Mouse (Mus musculus) urinary bladder, adult 18-20 months (tissue): Measurements from ENCODE around the gene Gabbr1.

Experiments
- DNase-seq, 2 experiments: peaks; one replicate each; pipeline ENCODE4 v3.0.0; 2022; ENCODE audit warnings: low spot score in 2 of 2, mixed read lengths in 2 of 2

Gene Gabbr1

DNA sequence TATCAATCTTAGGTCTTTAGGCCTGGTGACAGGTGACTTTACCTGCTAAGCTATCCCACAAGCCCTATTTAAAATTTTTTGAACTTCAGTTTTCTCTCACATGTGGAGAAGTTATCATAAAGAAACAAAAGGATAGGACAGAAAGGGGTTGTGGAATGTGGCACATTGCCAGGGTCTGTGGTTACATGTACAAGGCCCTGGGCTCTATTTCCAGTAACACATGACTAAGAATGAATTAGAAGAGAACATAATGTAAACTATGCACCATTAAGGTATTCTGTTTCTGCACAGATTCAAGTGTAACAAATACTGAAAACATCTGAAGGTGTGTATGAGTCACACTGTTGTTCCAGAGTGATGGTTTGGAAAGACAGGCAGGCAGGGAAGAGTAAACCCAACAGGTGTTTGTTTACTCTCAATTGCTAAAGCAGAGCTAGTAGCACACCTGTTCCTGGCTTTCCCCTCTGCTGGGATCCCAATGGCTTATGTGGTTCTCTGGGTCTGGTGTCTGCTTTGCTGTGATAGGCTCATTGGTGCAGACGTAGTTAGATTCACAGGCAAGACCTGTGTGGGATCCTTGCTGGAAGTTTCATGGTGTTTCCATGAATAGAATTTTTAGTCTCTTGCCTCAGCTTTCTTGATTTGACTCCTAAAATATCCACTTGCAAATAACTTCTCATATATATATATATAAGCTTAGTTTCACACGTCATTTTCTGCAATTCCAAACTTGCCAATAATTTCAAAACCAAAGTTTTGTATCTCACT, 6.5 kb upstream of the Gabbr1 start:
- no peak for DNase-seq

DNA sequence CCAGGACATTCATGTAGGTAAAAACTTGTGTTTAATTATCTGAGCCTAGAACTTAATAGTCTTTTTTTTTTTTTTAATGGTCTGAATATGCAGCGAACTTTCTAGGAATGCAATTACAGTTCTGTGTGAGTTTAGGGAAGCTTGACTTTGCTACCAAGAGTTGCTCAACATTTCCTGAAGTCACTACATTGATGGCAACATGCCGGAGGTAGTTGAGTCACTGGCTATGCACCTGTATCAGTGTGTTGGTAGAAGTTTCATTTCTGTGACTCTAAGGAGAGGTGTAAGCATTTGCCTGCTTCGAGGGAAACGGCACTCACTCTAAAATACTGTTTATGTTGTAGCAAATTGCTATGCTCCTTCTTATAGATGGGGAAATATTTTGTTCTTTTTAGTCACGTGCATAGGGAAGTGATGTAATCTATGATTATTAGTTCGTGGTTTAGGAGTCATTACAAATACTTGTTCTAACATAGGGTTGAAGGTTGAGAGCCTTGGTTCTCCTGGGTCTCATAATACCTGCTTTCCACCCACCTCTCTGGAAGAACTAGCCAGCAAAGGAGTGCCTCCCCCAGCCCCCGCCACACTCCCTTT, 1.0 kb upstream of the Gabbr1 start:
- DNase-seq = no peak

DNA sequence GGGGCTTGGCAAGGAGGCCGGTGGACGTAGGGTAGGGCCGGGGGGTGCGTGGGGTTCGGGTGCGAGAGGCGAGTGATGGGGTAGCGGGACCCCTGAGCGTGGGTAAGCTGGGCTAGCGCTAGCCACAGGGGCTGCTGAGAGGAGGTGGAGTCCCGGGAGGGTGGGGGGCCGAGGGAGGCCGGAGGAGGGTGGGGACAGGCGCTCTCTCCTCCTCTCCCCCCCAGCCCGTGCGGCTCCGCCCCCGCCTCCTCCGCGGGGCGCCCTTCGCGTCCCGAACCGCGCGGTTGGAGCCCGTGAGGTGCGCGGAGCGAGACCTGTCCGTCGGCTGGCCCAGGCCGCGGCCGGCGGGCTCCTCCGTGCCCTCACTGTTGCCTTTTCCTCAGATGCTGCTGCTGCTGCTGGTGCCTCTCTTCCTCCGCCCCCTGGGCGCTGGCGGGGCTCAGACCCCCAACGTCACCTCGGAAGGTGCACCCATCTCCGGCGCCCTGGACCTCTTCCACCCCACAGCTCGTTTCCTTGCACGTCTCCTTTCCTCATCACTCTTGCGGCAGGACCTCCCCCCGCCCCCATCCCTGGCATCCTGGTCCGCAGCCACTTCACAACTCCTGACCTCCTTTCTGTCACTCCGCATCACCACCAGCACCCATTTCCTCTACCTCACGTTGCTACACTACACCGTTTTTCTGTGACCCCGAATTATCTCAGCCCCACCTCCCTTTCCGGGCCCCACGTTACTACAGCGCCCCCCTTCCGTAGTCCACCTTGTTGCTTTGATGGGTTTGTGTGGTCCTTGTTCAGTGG, 746 bp downstream of the Gabbr1 start:
- DNase-seq = peak; percentile 31 to 42

DNA sequence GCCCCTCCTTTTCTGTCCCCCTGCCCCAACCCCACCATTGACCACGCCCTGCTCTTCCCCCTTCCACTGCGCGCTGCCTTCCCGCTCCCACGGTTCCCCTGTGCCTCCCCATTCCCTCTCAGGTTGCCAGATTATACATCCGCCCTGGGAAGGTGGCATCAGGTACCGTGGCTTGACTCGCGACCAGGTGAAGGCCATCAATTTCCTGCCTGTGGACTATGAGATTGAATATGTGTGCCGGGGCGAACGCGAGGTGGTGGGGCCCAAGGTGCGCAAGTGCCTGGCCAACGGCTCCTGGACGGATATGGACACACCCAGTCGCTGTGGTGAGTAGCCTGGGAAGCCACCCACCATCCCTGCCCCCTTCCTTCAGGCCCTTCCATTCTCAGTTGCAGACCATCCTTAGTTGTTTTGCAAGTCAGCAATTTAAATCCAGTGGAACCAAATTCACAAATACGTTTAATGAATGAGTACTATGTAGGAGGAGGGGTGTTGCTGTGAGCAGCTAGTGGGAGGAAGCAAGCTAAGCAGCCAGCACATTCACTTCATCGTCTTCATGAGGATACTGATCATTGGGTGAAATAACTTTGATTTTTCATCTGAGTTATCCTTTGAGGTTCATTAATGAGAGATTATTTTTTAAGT, 1.7 kb downstream of the Gabbr1 start:
- DNase-seq = no peak

DNA sequence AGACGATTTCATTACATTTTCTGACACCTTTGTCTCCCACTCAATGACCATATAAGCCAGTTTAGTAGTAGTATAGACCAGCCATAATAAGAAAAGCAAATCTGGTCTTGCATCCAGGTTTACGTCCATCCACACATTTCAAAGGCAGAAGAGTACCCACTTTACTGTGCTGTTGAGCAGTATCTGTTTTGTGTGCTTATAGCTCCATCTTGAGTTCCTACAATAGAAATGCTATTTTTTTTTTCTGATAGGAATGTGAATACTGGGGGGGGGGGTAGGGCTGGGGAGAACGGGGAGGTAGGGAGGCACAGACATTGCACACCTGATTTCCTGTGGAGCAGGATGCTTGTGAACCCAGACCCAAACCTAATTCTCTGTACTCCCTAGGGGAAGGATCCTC, 2.2 kb downstream of the Gabbr1 start:
- no peak for DNase-seq

DNA sequence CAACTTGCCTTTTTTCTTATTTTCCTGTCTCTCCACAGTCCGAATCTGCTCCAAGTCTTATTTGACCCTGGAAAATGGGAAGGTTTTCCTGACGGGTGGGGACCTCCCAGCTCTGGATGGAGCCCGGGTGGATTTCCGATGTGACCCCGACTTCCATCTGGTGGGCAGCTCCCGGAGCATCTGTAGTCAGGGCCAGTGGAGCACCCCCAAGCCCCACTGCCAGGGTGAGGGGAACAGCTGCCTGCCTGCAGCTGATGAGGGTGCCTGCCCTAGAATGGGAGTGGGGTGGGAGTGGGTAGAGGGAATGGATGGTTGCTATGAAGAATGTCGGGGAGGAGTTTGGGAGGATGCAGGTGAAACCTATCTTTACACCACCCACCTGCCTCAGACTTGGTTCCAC, 2.6 kb downstream of the Gabbr1 start:
- no peak for DNase-seq

DNA sequence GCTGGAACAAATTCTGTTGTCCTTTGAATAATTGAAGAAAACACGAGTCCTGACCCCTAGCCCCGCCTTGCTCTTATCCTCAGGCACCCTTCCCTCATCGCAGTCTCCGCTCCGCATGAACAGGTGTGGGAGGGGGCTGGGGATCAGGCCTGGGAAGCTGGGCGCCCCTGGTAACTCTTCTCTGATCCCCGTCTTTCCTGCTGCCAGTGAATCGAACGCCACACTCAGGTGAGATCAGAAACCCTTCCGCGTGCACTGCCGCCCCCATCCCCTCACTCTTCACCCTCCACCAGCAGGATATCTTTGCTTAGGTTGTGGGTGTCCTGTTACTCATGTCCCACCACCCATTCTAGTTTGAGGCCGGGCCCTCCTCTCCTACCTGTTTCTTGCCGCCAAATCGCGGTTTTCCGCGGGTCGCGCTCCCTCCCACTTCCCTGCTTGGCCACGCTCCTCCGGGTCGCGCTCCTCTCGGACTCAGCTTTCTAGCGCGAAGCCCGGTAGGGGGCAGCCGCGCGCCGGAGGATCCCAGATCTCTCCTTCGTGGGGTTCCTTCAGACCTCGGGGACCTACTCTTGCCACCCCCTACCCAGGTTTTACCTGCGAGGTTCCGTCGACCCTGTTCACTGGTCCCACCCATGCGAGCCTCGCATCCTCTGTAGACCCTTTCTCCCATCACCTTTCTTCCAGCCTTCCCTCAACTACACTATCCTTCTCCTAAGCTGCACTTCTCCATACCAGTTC, 4.0 kb downstream of the Gabbr1 start:
- DNase-seq = peak; percentile 31 to 77

DNA sequence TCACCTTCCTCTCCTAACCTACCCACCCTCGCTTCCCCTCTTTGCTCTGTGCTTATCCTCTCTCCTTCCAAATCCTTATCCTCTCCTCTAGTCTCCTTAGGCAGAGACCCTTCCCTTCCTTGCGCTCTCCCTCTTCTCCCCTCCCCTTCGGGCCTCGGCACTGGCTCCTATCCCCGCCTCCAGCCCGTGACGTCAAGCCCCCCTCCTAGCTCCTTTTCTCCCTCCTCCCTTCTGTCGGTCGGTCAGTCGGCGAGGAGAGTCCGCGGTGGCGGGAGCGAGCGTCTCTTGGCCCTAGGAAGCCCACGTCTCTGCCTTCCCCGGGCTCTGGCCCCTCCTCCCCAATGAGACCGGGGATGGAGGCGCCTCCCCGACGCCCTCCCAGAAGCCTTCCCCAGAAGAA, 4.6 kb downstream of the Gabbr1 start:
- DNase-seq = peak; percentile 51 to 70

DNA sequence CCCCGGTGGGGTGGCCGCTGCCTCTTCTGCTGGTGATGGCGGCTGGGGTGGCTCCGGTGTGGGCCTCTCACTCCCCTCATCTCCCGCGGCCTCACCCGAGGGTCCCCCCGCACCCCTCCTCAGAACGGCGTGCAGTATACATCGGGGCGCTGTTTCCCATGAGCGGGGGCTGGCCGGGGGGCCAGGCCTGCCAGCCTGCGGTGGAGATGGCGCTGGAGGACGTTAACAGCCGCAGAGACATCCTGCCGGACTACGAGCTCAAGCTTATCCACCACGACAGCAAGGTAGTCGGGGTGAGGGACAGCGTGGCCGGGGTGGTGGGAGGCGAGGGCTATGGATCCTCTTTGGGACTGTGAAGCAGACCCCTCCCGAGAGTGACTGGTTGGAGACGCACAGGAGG, 5.1 kb downstream of the Gabbr1 start:
- peak in 1 of 2 experiments; percentile 2 for DNase-seq

DNA sequence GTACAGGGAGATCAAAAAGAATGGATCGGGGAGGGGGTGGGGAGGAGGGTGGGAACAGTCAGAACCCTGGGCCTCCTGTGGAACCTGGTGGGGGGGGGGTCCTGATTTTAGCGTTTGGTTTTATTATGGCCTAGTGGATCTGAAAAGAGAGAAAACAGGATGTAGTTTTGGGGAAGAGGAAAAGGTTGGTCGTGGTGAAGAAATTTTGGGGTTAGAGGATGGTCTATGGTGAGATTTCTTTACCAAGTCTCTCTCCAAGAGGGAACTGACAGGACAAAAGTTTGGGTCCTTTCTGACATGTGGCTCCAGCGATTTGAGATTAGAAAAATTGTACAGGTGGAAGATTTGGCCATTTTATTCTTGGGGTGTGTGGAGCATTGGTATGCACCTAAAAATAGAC, 6.0 kb downstream of the Gabbr1 start:
- no peak for DNase-seq

DNA sequence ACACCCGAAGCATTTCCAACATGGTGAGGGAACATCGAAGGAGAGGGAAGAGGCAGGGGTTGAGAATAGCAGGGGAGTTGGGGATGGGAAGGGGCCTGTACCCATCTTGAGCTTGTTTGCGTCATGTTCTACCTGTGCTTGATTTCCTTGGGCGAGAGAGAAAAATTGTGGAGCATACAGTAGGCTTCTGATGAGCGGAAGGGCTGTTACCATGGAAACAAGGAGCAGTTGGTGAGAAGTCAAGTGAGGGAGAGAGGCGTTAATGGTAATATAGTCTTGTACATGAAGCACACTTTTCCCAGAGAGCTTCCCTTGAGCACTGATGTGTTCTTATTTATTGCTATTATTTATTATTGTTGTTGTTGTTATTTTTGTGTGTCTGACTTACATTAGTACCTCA, 11.2 kb downstream of the Gabbr1 start:
- DNase-seq = no peak

DNA sequence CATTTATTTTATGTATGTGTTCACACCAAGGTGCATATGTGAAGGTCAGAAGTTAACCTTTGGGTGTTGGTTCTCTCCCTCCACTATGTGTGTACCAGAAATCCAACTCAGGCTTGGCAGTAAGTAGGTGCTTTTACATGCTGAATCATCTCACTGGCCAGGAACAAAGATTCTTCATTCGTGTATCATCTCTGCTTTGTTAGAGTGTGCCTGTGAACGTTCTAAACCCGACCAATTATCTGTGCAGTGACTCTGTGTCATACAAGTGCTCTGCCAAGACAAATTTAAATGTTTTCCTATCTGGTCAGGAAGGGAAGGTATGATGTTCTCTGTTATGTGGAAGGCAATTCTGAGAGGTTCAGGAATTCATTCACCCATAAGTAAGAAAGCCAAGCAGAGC, 15.7 kb downstream of the Gabbr1 start:
- DNase-seq = no peak

DNA sequence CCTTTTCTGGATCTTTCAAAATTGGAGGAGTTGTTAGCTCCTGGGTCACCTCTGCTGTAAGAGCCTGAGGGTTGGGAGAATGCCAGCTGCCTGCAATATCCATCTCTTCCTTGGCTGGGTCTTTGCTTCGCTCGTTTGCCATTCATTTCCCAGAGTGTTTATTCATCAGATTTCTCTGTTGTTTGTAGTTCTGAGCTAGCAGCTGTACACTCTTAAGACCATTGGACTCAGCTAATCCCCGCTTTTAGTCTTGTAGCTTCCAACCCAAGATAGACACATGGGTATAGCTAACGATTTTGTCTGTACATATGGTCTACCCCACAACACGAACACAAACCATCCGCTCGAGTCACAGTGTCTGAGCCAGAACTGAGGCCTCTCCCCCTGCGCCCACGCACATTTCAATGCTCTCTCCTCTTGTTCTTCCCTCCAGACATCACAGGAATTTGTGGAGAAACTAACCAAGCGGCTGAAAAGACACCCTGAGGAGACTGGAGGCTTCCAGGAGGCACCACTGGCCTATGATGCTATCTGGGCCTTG, 16.4 kb downstream of the Gabbr1 start:
- no peak for DNase-seq

DNA sequence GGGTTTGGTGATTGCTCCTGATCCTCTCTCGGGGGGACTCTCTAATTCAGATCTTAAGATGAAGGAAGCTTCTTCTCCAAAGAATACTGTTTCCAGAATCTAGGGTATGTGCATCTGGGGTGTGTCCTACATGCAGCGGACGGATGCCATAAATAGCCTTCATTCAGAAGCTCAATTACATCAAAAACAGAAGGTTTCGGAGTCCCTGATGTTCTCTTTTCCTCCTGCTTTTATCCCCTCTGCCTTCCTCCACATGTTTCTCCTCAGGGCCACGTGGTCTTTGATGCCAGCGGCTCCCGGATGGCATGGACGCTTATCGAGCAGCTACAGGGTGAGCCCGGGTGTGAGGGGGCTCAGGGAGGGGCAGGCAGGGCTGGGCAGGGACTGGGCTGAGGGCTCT, 17.3 kb downstream of the Gabbr1 start:
- DNase-seq = no peak

DNA sequence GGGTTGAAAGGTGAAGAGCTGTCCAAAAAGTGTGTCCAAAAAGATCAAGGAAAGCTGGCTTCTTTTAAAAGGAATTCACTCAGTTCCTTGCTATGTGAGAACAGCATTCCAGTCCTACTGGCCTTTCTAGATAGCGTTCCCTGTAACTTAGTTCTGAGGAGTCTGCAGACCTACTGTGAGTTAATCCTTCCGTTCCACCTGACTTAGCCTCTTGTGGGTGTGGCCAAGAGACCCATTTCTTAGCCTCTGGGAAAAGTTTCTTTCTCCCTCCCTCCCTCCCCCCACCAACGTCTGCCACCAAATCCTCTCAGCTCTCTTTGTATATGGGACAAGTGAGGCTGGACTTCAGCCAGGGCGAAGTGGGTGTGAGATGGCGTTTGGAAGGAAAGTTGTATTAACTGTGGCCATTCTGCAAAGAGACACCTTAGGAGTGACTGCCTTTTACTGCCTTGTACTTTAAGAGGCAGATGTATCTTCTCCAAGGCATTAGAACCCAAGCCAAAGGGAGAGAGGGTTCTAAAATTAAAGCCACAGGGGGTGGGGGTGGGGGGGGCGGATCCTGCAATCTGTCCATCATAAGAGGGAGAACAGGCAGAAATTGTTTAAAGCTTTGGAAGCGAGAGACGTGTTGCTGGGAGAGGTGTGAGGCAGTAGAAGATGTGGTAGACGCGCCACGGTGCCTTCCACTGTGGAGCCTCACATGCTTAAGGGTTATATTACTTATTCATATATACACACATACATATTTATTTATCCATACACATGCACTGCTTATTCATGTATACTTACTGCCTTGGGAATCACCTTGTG, 18.1 kb downstream of the Gabbr1 start:
- no peak for DNase-seq

DNA sequence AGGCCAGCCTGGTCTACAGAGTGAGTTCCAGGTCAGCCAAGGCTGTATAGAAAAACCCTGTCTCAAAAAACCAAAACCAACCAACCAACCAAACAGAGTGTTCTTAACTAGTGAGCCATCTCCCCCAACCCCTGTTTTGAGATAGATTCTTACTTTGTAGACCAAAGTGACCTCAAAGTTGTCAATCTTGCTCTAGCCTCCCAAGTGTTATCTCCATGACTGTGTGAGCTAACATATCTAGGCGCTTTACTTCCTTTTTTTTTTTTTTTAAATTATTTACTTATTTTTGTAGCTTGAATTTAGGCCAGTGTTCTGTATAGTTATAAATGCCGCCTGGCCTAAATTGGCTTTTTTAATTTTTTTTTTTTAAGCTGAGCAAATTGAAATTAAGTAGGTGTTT, 20.2 kb downstream of the Gabbr1 start:
- no peak for DNase-seq

DNA sequence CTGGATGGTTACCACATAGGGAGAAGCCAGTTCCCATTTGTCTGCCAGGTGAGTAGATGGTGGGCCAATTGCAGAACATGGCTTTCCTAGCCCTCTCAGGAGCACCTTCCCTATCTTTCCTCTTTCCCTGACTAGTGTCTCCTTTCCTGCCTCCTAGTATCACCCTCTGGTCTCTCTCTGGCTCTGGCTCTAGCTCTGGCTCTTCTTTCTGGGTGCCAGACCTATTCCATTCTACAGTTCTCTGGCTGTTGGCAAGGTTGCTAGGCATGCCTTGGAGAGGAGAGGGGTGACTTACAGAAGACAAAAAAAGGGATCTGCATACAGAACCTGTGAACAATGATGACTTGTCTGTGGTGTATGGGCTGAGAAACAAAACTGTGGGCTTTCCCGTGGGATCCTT, 22.1 kb downstream of the Gabbr1 start:
- no peak for DNase-seq

DNA sequence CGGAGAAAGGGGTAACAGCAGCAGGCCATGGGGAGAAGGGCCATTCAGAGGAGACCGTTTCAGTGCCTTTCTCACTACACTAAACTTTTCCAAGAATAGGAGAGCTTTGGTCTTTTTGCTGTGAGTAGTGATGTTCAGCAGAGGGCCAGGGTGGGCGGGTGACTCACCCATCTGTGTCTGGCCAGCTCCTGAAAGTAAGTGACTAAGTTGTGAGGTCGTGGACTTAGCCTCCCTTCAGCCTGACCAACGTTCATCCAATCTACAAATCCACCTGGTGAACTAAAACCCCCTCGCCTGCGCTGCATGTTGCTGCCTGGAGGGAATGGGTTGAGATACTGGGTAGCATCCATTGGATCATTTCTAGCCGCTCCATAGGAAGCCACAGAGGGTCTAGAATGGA, 24.4 kb downstream of the Gabbr1 start:
- no peak for DNase-seq

DNA sequence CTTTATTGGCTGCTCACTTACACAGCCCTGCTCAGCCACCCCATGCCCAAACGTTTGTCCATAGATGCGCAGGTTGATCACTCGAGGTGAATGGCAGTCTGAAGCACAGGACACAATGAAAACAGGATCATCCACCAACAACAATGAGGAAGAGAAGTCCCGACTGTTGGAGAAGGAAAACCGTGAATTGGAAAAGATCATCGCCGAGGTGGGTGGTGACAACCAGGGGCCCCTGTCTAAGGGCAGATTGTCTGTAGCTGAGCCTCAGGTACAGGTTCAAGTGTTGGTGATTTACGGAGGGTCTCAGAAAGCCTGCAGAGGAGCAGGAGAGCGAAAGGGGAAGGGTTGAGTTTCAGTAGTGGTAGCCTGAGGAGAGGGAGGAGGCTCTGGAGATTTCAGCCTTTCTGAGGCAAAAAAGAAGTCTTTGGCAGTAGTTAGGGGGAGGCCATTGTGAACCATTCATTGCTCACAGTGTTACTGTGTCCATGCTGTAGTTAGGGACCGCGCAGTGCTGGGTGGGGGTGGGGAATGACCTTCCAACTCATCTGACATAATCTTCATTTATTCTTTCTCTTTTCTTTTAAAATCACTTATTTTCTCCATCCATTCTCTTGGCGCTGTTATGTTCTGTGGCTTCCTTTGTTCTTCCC, 26.4 kb downstream of the Gabbr1 start:
- no peak for DNase-seq

DNA sequence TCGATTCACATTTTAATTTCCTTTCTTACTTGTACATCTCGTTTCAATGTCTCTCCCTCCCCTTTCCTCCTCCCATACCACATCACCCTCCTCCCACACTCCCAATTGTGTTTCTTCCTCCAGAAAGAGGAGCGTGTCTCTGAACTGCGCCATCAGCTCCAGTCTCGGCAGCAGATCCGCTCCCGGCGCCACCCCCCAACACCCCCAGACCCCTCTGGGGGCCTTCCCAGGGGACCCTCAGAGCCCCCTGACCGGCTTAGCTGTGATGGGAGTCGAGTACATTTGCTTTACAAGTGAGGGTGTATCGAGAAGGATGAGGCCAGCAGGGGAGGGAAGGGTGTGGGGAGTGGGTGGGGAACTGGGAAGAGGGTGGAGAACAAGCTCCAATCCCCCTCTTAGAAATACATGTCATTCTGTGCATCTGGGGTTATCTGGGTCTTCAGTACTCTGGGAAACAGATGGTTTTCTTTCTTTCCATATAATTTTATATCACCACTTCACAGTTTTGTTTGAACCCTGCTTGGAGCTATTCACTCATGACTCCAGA, 27.0 kb downstream of the Gabbr1 start:
- DNase-seq = no peak
